In the genomic region with DNA sequence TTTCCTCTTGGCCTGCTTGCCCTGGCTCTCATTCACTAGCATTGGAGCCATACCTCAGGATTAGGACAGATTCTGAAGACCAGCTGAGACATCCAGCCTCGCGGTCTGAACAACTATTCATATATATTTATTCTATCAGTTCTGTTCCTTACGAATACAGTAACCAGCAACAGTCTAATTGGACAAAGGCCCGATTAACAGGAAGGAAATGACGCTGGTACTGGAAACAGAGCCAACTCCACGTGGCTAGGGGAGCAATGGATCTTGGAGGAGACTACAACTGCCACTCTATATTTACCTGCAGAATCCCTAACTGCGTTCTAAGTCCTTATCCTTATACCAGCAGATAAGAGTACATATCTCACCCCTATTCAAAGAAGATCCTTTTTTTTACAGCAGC, we compare ENCODE assay signal across 1 mouse cellular context.
TF ChIP-seq lines count a peak whose summit lies in the region.

No protein-coding gene starts in this region.

TF ChIP-seq in MEL, 35 proteins besides CTCF, POLR2A, EP300 and RAD21 (continued from another document):
- peak; percentile 23; the same call in 1 of the 2 replicates for TF ChIP-seq GATA1 (IDR thresholded peaks at IDR 0.05; ENCODE audit: low read depth, low read length)
- TF ChIP-seq MAX (IDR thresholded peaks at IDR 0.05; ENCODE audit: low read length): peak; percentile 66; the same call in 1 of the 2 replicates
TF ChIP-seq in MEL: peak in this region for 7.
